Mouse (Mus musculus) intestine, embryonic 15.5 days (tissue): ENCODE data around the gene Slc5a11. TPM values are rescaled to one million over a fixed set of nuclear protein-coding genes. Genes with fewer than 3 reads are reported as not detected.

ENCODE experiments used
- ATAC-seq: fragments of 200-750 bp; cut with Nextera tagmentation; 2 replicates; pipeline ENCODE4 v1.8.0; 2017; ENCODE audit warnings: moderate TSS enrichment, moderate library complexity
- H3K27ac ChIP-seq: fragments of 300-500 bp; sonication (generic); 2 replicates; pipeline ENCODE4 v1.5.1; 2015; ENCODE audit warnings: mild to moderate bottlenecking, inconsistent platforms
- H3K27me3 ChIP-seq: fragments of 300-500 bp; sonication (generic); replicated peaks from 2 replicates; pipeline ENCODE4 v1.6.1; 2015; ENCODE audit warnings: inconsistent platforms
- H3K36me3 ChIP-seq: fragments of 300-500 bp; sonication (generic); 2 replicates; pipeline ENCODE4 v1.6.1; 2015; ENCODE audit warnings: inconsistent platforms
- H3K4me1 ChIP-seq: fragments of 300-500 bp; sonication (generic); replicated peaks from 2 replicates; pipeline ENCODE4 v1.6.1; 2015; ENCODE audit warnings: inconsistent platforms
- H3K4me2 ChIP-seq: fragments of 300-500 bp; sonication (generic); replicated peaks from 2 replicates; pipeline ENCODE4 v1.6.1; 2015; ENCODE audit warnings: mild to moderate bottlenecking, inconsistent platforms
- H3K4me3 ChIP-seq: fragments of 300-500 bp; sonication (generic); replicated peaks from 2 replicates; pipeline ENCODE4 v1.5.1; 2015; ENCODE audit warnings: inconsistent platforms
- H3K9ac ChIP-seq: fragments of 300-500 bp; sonication (generic); 2 replicates; pipeline ENCODE4 v1.6.1; 2015; ENCODE audit warnings: inconsistent platforms
- H3K9me3 ChIP-seq: fragments of 300-500 bp; sonication (generic); 2 replicates; pipeline ENCODE4 v1.6.1; 2016; ENCODE audit warnings: inconsistent platforms
- WGBS: fragments of 180-500 bp; shearing (Covaris S2); methylation state at CpG from one replicate; pipeline ENCODE4 v1.1.7; 2015; 5-methylcytosine and 5-hydroxymethylcytosine counted together
- polyA plus RNA-seq: library from polyadenylated mRNA; unstranded; fragments of >200 nt; fragmentation: Nextera tagmentation; extraction: Ambion mirVana; gene quantifications from 2 replicates; pipeline ENCODE4 v1.2.1, GENCODE M21; 2015

Gene Slc5a11
- polyA plus RNA-seq, 1 experiment from 2014 or later, result 12.7 TPM

GRCm38 (mm10) chr7:123248166-123248565, 33.6 kb downstream of the Slc5a11 start:
- 0 out of 2 replicates have a peak, but pooled peaks cover 3% of the 10 kb centered on the region for H3K4me1 ChIP-seq
- no peaks in the 10 kb centered on the region for H3K27me3 ChIP-seq
- no peaks in the 10 kb centered on the region for H3K9me3 ChIP-seq
- no peak for ATAC-seq
- H3K36me3 ChIP-seq, result no peaks in the 10 kb centered on the region
- no peak overlapping the region for H3K9ac ChIP-seq
- no peak overlapping the region for H3K27ac ChIP-seq
- H3K4me3 ChIP-seq, result no peak overlapping the region
- H3K4me2 ChIP-seq, result no peak overlapping the region
- WGBS, result 37% methylated on average over 2 of the region's 2 CpGs

- Histone ChIP-seq H3K27ac (no peak overlapping the region), H3K4me3 (no peak overlapping the region), H3K36me3 (no peaks in the 10 kb centered on the region), H3K27me3 (no peaks in the 10 kb centered on the region), H3K4me1 (0 out of 2 replicates have a peak, but pooled peaks cover 3% of the 10 kb centered on the region), H3K9ac (no peak overlapping the region), H3K9me3 (no peaks in the 10 kb centered on the region), H3K4me2 (no peak overlapping the region)
- no peak for ATAC-seq
- 51% methylated on average over 6 of the region's 6 CpGs for WGBS
These were observed 36.8 kb downstream of the Slc5a11 start for GRCm38 (mm10) chr7:123251343-123251742.

GRCm38 (mm10) chr7:123253396-123253795, 38.8 kb downstream of the Slc5a11 start:
- 84% methylated on average over 7 of the region's 7 CpGs for WGBS
- H3K9me3 ChIP-seq, result no peaks in the 10 kb centered on the region
- H3K4me2 ChIP-seq, result no peak overlapping the region
- H3K27ac ChIP-seq, result no peak overlapping the region
- no peaks in the 10 kb centered on the region for H3K4me1 ChIP-seq
- H3K4me3 ChIP-seq, result no peak overlapping the region
- no peaks in the 10 kb centered on the region for H3K27me3 ChIP-seq
- H3K36me3 ChIP-seq, result no peaks in the 10 kb centered on the region
- ATAC-seq, result no peak
- H3K9ac ChIP-seq, result no peak overlapping the region

GRCm38 (mm10) chr7:123254196-123254970, 39.8 kb downstream of the Slc5a11 start:
- Histone ChIP-seq H3K27me3 (no peaks in the 10 kb centered on the region), H3K36me3 (no peaks in the 10 kb centered on the region), H3K4me1 (no peaks in the 10 kb centered on the region), H3K27ac (no peak overlapping the region), H3K9ac (no peak overlapping the region), H3K9me3 (no peaks in the 10 kb centered on the region), H3K4me2 (no peak overlapping the region), H3K4me3 (no peak overlapping the region)
- ATAC-seq, result no peak
- 91% methylated on average over 14 of the region's 14 CpGs for WGBS

- Histone ChIP-seq H3K27ac (no peak overlapping the region), H3K4me3 (no peak overlapping the region), H3K4me2 (no peak overlapping the region), H3K9ac (no peak overlapping the region), H3K36me3 (no peaks in the 10 kb centered on the region), H3K27me3 (no peaks in the 10 kb centered on the region), H3K9me3 (no peaks in the 10 kb centered on the region), H3K4me1 (no peaks in the 10 kb centered on the region)
- no peak for ATAC-seq
- 79% methylated on average over 8 of the region's 8 CpGs for WGBS
These were observed 43.5 kb downstream of the Slc5a11 start for GRCm38 (mm10) chr7:123258103-123258502.

- H3K27me3 ChIP-seq, result no peaks in the 10 kb centered on the region
- H3K36me3 ChIP-seq, result no peaks in the 10 kb centered on the region
- H3K9me3 ChIP-seq, result no peaks in the 10 kb centered on the region
- ATAC-seq, result no peak
- no peak overlapping the region for H3K27ac ChIP-seq
- H3K9ac ChIP-seq, result no peak overlapping the region
- no peaks in the 10 kb centered on the region for H3K4me1 ChIP-seq
- H3K4me3 ChIP-seq, result no peak overlapping the region
- no peak overlapping the region for H3K4me2 ChIP-seq
- 56% methylated on average over 11 of the region's 11 CpGs for WGBS
These were observed 58.5 kb downstream of the Slc5a11 start for GRCm38 (mm10) chr7:123273056-123273455.

- Histone ChIP-seq H3K9ac (no peak overlapping the region), H3K4me2 (no peak overlapping the region), H3K27ac (no peak overlapping the region), H3K4me3 (no peak overlapping the region), H3K36me3 (0 out of 2 replicates have a peak, but pooled peaks cover 3% of the 10 kb centered on the region), H3K27me3 (no peaks in the 10 kb centered on the region), H3K4me1 (no peaks in the 10 kb centered on the region), H3K9me3 (no peaks in the 10 kb centered on the region)
- no peak for ATAC-seq
- 80% methylated on average over 4 of the region's 4 CpGs for WGBS
These were observed 62.0 kb downstream of the Slc5a11 start for GRCm38 (mm10) chr7:123276568-123276967.

GRCm38 (mm10) chr7:123279797-123280196, 65.2 kb downstream of the Slc5a11 start:
- H3K27ac ChIP-seq, result no peak overlapping the region
- H3K27me3 ChIP-seq, result no peaks in the 10 kb centered on the region
- no peak for ATAC-seq
- 89% methylated on average over 4 of the region's 4 CpGs for WGBS
- H3K9ac ChIP-seq, result no peak overlapping the region
- peaks cover 11% of the 10 kb centered on the region; the same call in 1 of the 2 replicates for H3K36me3 ChIP-seq
- no peak overlapping the region for H3K4me2 ChIP-seq
- H3K9me3 ChIP-seq, result no peaks in the 10 kb centered on the region
- no peak overlapping the region for H3K4me3 ChIP-seq
- H3K4me1 ChIP-seq, result no peaks in the 10 kb centered on the region

GRCm38 (mm10) chr7:123283826-123284225, 69.2 kb downstream of the Slc5a11 start:
- Histone ChIP-seq H3K36me3 (peaks cover 25% of the 10 kb centered on the region), H3K4me2 (no peak overlapping the region), H3K9me3 (no peaks in the 10 kb centered on the region), H3K27ac (no peak overlapping the region), H3K4me3 (no peak overlapping the region), H3K9ac (no peak overlapping the region), H3K27me3 (no peaks in the 10 kb centered on the region), H3K4me1 (no peaks in the 10 kb centered on the region)
- ATAC-seq, result no peak
- 70% methylated on average over 4 of the region's 4 CpGs for WGBS

GRCm38 (mm10) chr7:123285896-123286295, 71.3 kb downstream of the Slc5a11 start:
- Histone ChIP-seq H3K9ac (no peak overlapping the region), H3K36me3 (peaks cover 33% of the 10 kb centered on the region), H3K9me3 (no peaks in the 10 kb centered on the region), H3K27me3 (no peaks in the 10 kb centered on the region), H3K4me2 (no peak overlapping the region), H3K27ac (no peak overlapping the region), H3K4me1 (no peaks in the 10 kb centered on the region), H3K4me3 (no peak overlapping the region)
- 97% methylated on average over 5 of the region's 5 CpGs for WGBS
- no peak for ATAC-seq

- Histone ChIP-seq H3K27ac (no peak overlapping the region), H3K4me1 (no peaks in the 10 kb centered on the region), H3K9ac (no peak overlapping the region), H3K36me3 (peaks cover 32% of the 10 kb centered on the region), H3K4me2 (no peak overlapping the region), H3K27me3 (no peaks in the 10 kb centered on the region), H3K9me3 (no peaks in the 10 kb centered on the region), H3K4me3 (no peak overlapping the region)
- no peak for ATAC-seq
- WGBS, result 87% methylated on average over 3 of the region's 3 CpGs
These were observed 73.3 kb downstream of the Slc5a11 start for GRCm38 (mm10) chr7:123287903-123288302.

GRCm38 (mm10) chr7:123289176-123289575, 74.6 kb downstream of the Slc5a11 start:
- Histone ChIP-seq H3K4me3 (no peak overlapping the region), H3K27me3 (no peaks in the 10 kb centered on the region), H3K27ac (no peak overlapping the region), H3K36me3 (peaks cover 30% of the 10 kb centered on the region), H3K9me3 (no peaks in the 10 kb centered on the region), H3K9ac (no peak overlapping the region), H3K4me1 (no peaks in the 10 kb centered on the region), H3K4me2 (no peak overlapping the region)
- 86% methylated on average over 4 of the region's 4 CpGs for WGBS
- ATAC-seq, result no peak

- Histone ChIP-seq H3K4me2 (no peak overlapping the region), H3K9ac (no peak overlapping the region), H3K9me3 (no peaks in the 10 kb centered on the region), H3K27me3 (no peaks in the 10 kb centered on the region), H3K4me3 (no peak overlapping the region), H3K4me1 (no peaks in the 10 kb centered on the region), H3K36me3 (peaks cover 25% of the 10 kb centered on the region), H3K27ac (no peak overlapping the region)
- no peak for ATAC-seq
- 83% methylated on average over 8 of the region's 8 CpGs for WGBS
These were observed 77.4 kb downstream of the Slc5a11 start for GRCm38 (mm10) chr7:123291942-123292341.
